Mouse (Mus musculus): Measurements from ENCODE around the gene Wfdc2. TPM values are rescaled to one million over a fixed set of nuclear protein-coding genes. Genes with fewer than 3 reads are reported as not detected.

The Wfdc2 gene
- not detected in 2 replicates for total RNA-seq (2014; fragmentation: Nextera tagmentation)
- total RNA-seq (2017) = not detected in 2 replicates

DNA sequence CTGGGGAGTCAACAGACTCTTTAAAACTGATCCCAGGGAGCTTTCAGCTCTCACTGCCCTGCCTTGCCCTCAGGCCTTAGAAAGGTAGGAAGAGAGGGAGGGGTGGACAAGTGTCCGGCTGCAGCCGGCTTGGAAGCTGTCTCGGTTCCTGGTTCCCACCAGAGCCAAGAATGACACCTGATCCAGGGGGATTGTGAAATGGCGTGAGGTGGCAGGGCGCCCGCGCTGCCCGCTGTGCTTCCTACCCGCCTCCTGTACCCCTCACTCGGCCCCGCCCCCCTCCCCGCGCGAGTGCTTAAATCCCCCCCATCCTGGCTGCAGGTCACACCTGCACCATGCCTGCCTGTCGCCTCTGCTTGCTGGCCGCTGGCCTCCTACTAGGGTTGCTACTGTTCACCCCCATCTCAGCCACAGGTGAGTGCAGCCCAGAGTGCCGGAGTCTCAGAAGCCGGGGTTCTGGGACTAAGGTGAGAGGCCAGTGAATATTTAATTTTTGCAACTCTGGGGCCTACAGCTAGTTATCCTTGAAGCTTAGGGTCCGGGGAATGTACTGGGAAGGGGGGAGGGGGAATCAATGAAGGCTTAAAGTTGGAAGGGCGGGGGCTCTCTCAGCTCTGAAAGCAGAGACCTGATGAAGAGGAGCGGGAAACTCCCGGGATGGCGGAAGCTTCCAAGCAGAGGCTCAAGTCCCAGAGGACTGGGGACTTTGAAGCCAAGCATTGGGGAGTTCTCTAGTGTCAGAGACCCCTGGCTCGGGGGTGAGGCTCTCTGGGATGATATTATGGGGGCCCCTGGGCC lies at the start of gene Wfdc2:
Gene Wfdc2 (plus strand): TSS at position 23 of the 798 bp plus-strand sequence.
- no peak for ATAC-seq (replicated peaks; ENCODE audit: poor library complexity, severe bottlenecking)

- no peak for ATAC-seq (replicated peaks; ENCODE audit: poor library complexity, severe bottlenecking)
Observed at GRCm38 (mm10) chr2:164513389-164513788, 48.8 kb upstream of the Wfdc2 start.

GRCm38 (mm10) chr2:164514916-164515315 lies 47.3 kb upstream of the Wfdc2 start:
- no peak for ATAC-seq (replicated peaks; ENCODE audit: poor library complexity, severe bottlenecking)

DNA sequence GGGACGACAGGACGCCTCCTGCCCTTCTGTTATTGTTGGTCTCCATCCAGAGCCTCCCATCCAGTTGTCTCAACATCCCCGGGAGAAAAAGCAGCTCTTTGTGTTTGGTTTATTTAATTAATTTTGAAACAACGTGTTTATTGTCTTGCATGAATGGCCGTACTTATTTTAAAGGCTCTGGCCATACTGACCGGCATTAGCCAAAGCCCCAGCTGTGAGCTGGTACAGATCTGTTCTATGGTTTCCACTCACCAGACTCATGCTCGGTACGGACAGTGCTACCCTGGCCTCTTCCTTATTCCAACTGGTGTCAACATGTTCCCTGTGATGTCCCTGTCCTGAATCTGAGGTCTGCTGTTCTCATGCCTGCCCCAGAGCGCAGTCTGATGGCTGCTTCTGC lies 46.3 kb upstream of the Wfdc2 start:
- ATAC-seq (replicated peaks; ENCODE audit: poor library complexity, severe bottlenecking) = no peak

- ATAC-seq (replicated peaks; ENCODE audit: poor library complexity, severe bottlenecking) = no peak
Observed at GRCm38 (mm10) chr2:164516592-164516991, 45.6 kb upstream of the Wfdc2 start.

DNA sequence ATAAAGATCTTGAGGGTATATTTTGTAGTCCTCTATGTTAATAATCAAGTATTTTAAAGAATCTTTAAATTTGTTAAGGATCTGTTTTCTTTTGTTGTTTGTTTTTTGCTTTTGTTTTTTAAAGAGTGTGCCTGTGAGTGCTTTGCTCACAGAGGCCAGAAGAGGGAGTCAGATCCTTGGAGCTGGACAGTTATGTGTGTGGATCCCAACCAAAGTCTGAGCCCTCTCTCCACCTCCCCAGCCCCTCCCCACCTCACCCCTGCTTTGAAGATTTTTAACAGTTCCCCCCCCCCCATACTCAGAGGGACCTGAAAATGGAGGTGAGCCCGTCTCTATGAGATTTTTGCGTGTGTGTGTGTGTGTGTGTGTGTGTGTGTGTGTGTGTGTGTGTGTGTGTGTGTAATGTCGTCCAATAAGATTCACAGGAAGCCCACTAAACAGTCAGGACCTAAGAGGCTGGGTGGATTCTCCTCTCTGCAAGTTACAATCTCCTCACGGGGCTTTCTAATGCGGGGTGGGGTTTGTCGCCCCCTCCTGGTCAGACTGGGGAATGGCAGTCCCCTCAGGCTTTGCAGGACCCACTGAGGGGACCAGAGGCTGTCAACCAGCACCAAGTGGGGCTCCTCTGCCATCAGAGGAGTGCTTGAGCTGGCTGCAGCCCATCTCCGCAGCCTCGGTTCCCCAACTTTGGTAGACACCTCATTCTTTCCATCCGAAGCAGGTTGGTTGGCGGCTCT lies 44.6 kb upstream of the Wfdc2 start:
- peak; percentile 21; the same call in 1 of the 2 replicates for ATAC-seq (replicated peaks; ENCODE audit: poor library complexity, severe bottlenecking)

- no peak for ATAC-seq (replicated peaks; ENCODE audit: poor library complexity, severe bottlenecking)
Observed at GRCm38 (mm10) chr2:164518266-164519170, 43.7 kb upstream of the Wfdc2 start.

DNA sequence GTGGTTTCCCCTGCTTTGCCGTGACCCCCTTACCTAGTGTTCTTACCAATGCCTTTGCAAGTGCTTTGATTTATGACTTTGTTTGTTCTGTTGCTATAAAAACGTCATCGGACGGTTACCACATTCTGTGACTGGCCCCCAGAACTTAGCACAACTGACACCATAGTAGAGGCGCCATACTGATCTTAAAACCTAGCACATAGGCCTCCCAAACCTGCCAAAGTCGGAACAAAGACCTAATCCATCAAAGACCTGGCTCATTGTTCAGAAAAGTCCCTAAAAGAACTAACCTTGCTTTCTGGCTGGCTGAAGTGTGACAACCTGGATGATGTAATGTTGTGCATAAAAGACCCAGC lies 43.1 kb upstream of the Wfdc2 start:
- ATAC-seq (replicated peaks; ENCODE audit: poor library complexity, severe bottlenecking) = no peak

DNA sequence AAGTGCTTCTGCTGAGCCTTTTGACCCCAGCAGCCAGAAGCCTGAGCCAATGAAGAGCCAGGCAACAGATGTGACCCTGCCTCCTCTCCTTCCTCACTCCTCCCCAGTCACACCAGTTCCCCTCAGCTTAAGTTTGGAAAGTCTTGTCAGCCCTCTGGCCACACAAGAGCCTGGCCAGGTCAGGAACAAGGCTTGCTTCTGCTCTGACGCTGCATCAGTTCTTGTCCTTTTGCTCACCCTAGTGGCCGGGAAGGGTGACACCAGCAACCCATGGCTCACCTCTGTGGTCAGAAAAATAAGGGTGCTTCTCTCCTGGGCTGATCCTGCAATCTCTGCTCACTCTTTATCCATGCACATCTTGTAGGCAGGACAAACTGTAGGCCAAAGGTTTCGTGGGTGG lies 41.4 kb upstream of the Wfdc2 start:
- ATAC-seq (replicated peaks; ENCODE audit: poor library complexity, severe bottlenecking) = peak; percentile 62

DNA sequence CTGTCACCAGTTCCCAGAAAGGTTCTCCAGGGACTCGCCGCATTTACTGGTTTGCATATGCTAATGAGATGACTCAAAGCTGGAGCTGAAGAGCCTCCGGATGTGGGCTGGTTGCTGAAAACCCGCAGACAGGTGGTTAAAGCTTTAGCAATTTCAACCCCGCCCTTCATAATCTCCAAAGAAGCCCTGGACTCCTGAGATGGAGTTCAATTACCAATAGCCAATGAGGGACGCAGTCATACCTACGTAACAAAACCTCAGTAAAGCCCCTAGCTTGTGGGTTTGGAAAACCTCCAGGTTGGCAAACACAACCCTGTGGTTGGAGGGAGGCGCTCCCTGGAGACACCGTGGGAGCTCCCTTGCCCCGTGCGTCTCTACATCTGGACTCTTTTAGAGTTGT lies 40.4 kb upstream of the Wfdc2 start:
- ATAC-seq (replicated peaks; ENCODE audit: poor library complexity, severe bottlenecking) = peak; percentile 85

- ATAC-seq (replicated peaks; ENCODE audit: poor library complexity, severe bottlenecking) = peak; percentile 47
Observed at GRCm38 (mm10) chr2:164522280-164522679, 39.9 kb upstream of the Wfdc2 start.

DNA sequence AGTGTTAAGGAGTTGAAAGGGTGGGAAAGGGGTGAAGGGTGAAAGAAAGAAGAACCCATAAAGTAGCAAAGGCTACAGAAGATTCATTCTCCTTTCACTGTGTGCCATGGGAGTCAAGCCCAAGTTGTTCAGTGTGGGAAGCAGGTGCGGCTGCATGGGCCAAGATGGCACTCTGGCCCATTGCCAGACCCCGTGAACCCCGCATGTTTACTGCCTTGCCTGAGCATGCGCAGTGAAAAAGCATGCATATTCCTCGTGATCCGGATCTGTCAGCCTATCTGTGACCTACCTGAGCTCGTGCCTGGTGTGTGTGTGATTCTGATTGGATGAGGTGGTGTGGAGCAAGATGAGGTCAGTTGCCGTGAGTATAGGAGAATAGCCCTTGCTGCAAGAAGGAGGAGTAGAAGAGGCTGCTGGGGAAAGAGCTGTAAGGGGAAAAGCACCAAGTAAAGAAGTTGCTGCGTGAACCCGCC lies 38.9 kb upstream of the Wfdc2 start:
- no peak for ATAC-seq (replicated peaks; ENCODE audit: poor library complexity, severe bottlenecking)

DNA sequence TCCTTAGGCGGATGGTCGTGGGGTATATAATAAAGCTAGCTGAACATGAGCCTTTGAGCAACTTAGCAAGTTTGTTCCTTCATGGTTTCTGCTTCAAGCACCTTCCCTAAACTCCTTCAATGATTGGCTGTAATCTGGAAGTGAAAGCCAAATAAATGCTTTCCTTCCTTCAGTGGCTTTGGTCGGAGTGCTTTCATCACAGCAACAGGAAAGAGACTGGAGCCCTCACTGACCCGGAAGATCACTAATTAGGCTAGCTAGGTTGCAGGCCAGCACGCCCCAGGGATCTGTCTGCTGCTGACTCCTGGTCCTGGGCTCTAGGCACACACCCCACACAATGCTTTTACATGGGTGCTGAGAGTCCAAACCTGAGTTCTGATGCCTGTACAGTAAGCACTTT lies 33.7 kb upstream of the Wfdc2 start:
- peak; percentile 80 for ATAC-seq (replicated peaks; ENCODE audit: poor library complexity, severe bottlenecking)

- peak; percentile 63 for ATAC-seq (replicated peaks; ENCODE audit: poor library complexity, severe bottlenecking)
Observed at GRCm38 (mm10) chr2:164531169-164531568, 31.0 kb upstream of the Wfdc2 start.

DNA sequence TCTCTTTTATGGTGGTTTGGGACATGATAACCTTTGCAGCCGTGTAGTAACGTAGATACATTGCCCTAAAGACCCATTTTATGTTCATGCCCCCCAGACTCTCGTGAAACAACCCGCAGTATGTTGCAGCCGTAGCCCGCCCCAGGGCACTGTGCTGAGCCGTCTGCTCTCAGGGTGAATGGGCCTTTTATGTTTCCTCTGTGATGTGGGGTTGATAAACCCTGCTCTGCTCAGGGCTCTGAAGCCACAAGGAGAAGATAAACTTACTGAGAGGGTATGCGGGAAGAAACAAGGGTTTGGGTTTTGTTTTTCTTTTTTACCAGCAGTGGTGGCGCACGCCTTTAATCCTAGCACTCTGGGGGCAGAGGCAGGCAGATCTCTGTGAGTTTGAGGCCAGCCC lies 27.9 kb upstream of the Wfdc2 start:
- ATAC-seq (replicated peaks; ENCODE audit: poor library complexity, severe bottlenecking) = no peak

- no peak for ATAC-seq (replicated peaks; ENCODE audit: poor library complexity, severe bottlenecking)
Observed at GRCm38 (mm10) chr2:164537003-164537402, 25.2 kb upstream of the Wfdc2 start.

DNA sequence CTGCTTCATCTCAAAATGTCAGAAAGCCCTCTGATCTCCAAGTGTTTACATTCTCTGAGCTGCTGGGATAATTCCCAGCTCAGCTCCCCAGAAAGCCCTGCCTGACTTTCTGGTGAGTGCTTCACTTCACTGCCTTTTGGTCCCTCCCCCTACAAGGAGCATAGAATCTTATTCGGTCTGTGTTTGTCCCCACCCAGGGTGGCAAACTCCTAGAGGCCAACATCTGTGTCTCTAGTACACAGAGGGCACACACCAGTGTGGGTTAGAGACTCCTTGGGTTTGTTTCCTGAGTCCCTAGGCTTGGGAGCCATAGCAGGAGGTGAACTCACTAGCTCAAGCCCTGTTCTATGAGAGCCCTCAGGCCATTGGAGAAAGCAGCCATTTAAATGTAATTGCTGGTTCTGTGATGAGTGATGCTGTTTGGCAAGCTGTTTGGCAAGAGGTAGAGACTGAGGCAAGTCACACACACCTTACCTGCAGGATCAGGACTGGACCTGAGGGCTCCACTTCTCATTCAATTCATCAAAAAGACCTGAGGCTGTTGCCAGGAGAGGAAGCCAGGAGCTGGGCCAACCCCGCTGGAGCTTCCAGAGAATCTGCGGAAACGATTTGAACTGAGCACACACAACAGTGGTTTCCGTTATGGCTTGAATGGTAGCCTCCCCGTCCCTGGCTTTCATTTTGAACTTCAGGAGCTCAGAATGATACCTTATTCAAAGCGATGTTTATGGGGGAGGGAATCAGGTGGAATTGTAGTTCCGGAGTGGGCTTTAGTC lies 21.4 kb upstream of the Wfdc2 start:
- ATAC-seq (replicated peaks; ENCODE audit: poor library complexity, severe bottlenecking) = no peak

- ATAC-seq (replicated peaks; ENCODE audit: poor library complexity, severe bottlenecking) = no peak
Observed at GRCm38 (mm10) chr2:164542132-164542531, 20.1 kb upstream of the Wfdc2 start.

- no peak for ATAC-seq (replicated peaks; ENCODE audit: poor library complexity, severe bottlenecking)
Observed at GRCm38 (mm10) chr2:164542598-164542997, 19.6 kb upstream of the Wfdc2 start.

- ATAC-seq (replicated peaks; ENCODE audit: poor library complexity, severe bottlenecking) = no peak
Observed at GRCm38 (mm10) chr2:164543745-164544144, 18.5 kb upstream of the Wfdc2 start.
